Mouse (Mus musculus): ENCODE measurements around the gene 7530416G11Rik. TPM values are rescaled to one million over a fixed set of nuclear protein-coding genes. Genes with fewer than 3 reads are reported as not detected.

The 7530416G11Rik gene
- polyA plus RNA-seq, 1 experiment from 2014 or later = not detected

GRCm38 (mm10) chr15:85489751-85490150, 13.3 kb downstream of the 7530416G11Rik start:
- H3K36me3 ChIP-seq (ENCODE audit: insufficient read depth, low read length) = no peaks in the 10 kb centered on the region
- H3K9ac ChIP-seq (replicated peaks; ENCODE audit: low read depth) = no peak overlapping the region
- DNase-seq (ENCODE audit: low spot score) (no peak), ATAC-seq (no peak)
- no peaks in the 10 kb centered on the region for H3K4me1 ChIP-seq (ENCODE audit: insufficient read depth, low read depth, low read length)
- no peak overlapping the region for H3K4me2 ChIP-seq (replicated peaks; ENCODE audit: low read depth, low read length)
- H3K9me3 ChIP-seq (ENCODE audit: low read length) = no peaks in the 10 kb centered on the region
- H3K27me3 ChIP-seq (replicated peaks; ENCODE audit: insufficient read depth, low read length) = no peaks in the 10 kb centered on the region
- no peak overlapping the region for H3K4me3 ChIP-seq (ENCODE audit: low read depth, low read length)
- TF ChIP-seq EP300 (IDR thresholded peaks at IDR 0.05) (no peak), CTCF (IDR thresholded peaks at IDR 0.05) (no peak)
- no peak overlapping the region for H3K27ac ChIP-seq (ENCODE audit: low read length)
- WGBS = 75% methylated on average over 7 of the region's 7 CpGs

- Histone ChIP-seq H3K4me3 (ENCODE audit: low read depth, low read length) (no peak overlapping the region), H3K9ac (replicated peaks; ENCODE audit: low read depth) (no peak overlapping the region), H3K4me1 (ENCODE audit: insufficient read depth, low read depth, low read length) (no peaks in the 10 kb centered on the region), H3K27ac (ENCODE audit: low read length) (no peak overlapping the region), H3K27me3 (replicated peaks; ENCODE audit: insufficient read depth, low read length) (no peaks in the 10 kb centered on the region), H3K4me2 (replicated peaks; ENCODE audit: low read depth, low read length) (no peak overlapping the region), H3K9me3 (ENCODE audit: low read length) (no peaks in the 10 kb centered on the region), H3K36me3 (ENCODE audit: insufficient read depth, low read length) (no peaks in the 10 kb centered on the region)
- no peak for ATAC-seq
- TF ChIP-seq EP300 (IDR thresholded peaks at IDR 0.05) = no peak
- TF ChIP-seq CTCF (IDR thresholded peaks at IDR 0.05) = no peak
- DNase-seq (ENCODE audit: low spot score) = no peak
- 76% methylated on average over 10 of the region's 10 CpGs for WGBS
These were observed 14.1 kb downstream of the 7530416G11Rik start for GRCm38 (mm10) chr15:85488900-85489299.

GRCm38 (mm10) chr15:85480630-85481029, 22.4 kb downstream of the 7530416G11Rik start:
- no peaks in the 10 kb centered on the region for H3K4me1 ChIP-seq (ENCODE audit: insufficient read depth, low read depth, low read length)
- 29% methylated on average over 3 of the region's 3 CpGs for WGBS

DNA sequence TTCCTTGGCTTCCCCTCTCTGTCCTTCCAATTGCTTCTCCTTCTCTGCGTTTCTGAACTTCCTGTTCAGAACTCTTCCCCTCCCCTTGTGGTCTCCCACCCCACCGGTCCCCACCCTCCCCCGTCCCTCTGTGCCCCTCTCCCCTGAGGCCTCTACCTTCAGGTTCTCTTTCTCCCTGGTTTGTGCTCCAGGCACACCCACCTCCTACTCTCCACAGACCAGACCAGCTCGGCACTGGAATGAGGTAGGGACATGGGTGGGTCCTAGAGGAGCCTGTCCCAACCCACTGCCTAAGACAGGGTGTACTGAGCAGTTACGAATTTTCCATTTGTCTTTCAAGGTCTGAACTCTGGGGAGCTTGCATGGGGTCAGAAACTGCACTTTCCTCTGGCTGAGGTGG, 23.1 kb downstream of the 7530416G11Rik start:
- Histone ChIP-seq H3K27ac (ENCODE audit: low read length) (peak overlapping the region; percentile 51), H3K9ac (replicated peaks; ENCODE audit: low read depth) (no peak overlapping the region), H3K36me3 (ENCODE audit: insufficient read depth, low read length) (no peaks in the 10 kb centered on the region), H3K4me1 (ENCODE audit: insufficient read depth, low read depth, low read length) (no peaks in the 10 kb centered on the region), H3K4me2 (replicated peaks; ENCODE audit: low read depth, low read length) (no peak overlapping the region), H3K9me3 (ENCODE audit: low read length) (no peaks in the 10 kb centered on the region), H3K27me3 (replicated peaks; ENCODE audit: insufficient read depth, low read length) (no peaks in the 10 kb centered on the region), H3K4me3 (ENCODE audit: low read depth, low read length) (no peak overlapping the region)
- DNase-seq (ENCODE audit: low spot score) = peak; percentile 43
- peak; percentile 80 for ATAC-seq
- 30% methylated on average over 5 of the region's 5 CpGs for whole genome bisulfite sequencing
- TF ChIP-seq CTCF (IDR thresholded peaks at IDR 0.05) (no peak), EP300 (IDR thresholded peaks at IDR 0.05) (no peak)

More at GRCm38 (mm10) chr15:85480630-85481029, 22.4 kb downstream of the 7530416G11Rik start:
- ATAC-seq (peak; percentile 66), DNase-seq (ENCODE audit: low spot score) (peak; percentile 60)
- no peak overlapping the region for H3K27ac ChIP-seq (ENCODE audit: low read length)
- H3K4me3 ChIP-seq (ENCODE audit: low read depth, low read length) = no peak overlapping the region
- no peak overlapping the region for H3K9ac ChIP-seq (replicated peaks; ENCODE audit: low read depth)
- no peaks in the 10 kb centered on the region for H3K36me3 ChIP-seq (ENCODE audit: insufficient read depth, low read length)
- no peaks in the 10 kb centered on the region for H3K27me3 ChIP-seq (replicated peaks; ENCODE audit: insufficient read depth, low read length)
- TF ChIP-seq EP300 (IDR thresholded peaks at IDR 0.05) (no peak), CTCF (IDR thresholded peaks at IDR 0.05) (peak; percentile 69)
- no peak overlapping the region for H3K4me2 ChIP-seq (replicated peaks; ENCODE audit: low read depth, low read length)
- H3K9me3 ChIP-seq (ENCODE audit: low read length) = no peaks in the 10 kb centered on the region

DNA sequence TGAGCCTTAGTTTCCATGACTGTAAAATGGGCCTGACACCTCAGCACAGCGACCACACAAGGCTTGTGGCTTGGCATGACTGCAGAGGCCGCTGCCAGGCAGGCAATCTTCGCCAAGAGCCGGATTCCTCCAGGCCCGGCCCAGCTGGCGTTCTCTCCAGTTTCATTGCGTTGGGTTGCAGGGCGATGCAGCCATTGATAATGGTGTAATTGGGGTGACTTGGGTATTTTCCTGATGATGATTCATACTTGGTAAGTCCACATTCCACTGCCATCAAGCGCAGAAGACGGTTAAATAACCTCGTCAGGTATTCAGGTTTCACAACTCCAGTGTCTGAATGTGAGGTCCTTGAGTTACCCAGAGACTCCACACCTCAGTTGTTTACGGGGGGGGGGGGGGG, 23.7 kb downstream of the 7530416G11Rik start:
- 57% methylated on average over 12 of the region's 12 CpGs for WGBS
- no peaks in the 10 kb centered on the region for H3K27me3 ChIP-seq (replicated peaks; ENCODE audit: insufficient read depth, low read length)
- TF ChIP-seq CTCF (IDR thresholded peaks at IDR 0.05) (no peak), EP300 (IDR thresholded peaks at IDR 0.05) (peak; percentile 66; the same call in 1 of the 2 replicates)
- H3K9ac ChIP-seq (replicated peaks; ENCODE audit: low read depth) = no peak overlapping the region
- no peak overlapping the region for H3K4me3 ChIP-seq (ENCODE audit: low read depth, low read length)
- no peak overlapping the region for H3K4me2 ChIP-seq (replicated peaks; ENCODE audit: low read depth, low read length)
- H3K36me3 ChIP-seq (ENCODE audit: insufficient read depth, low read length) = no peaks in the 10 kb centered on the region
- DNase-seq (ENCODE audit: low spot score) (peak; percentile 70), ATAC-seq (peak; percentile 75)
- H3K9me3 ChIP-seq (ENCODE audit: low read length) = no peaks in the 10 kb centered on the region
- no peaks in the 10 kb centered on the region for H3K4me1 ChIP-seq (ENCODE audit: insufficient read depth, low read depth, low read length)
- no peak overlapping the region for H3K27ac ChIP-seq (ENCODE audit: low read length)

DNA sequence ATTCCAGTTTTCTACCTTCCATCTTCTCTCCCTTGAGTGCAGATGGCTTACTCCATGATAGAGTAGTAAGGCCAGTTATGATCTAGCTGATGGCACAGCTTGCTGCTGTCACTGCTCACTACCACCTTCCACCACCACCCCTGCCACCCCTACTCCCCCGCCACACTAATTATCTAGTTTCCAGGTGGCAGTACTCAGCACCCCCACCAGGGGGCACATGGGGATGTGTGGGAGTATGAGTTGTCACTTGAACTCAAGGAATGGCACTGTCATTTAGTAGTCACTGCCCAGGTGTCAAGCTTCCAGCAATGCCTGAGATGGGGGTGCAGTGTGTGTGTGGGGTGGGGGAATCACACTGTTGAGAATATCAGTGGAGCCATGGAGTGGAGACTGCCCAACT, 25.4 kb downstream of the 7530416G11Rik start:
- Histone ChIP-seq H3K4me1 (ENCODE audit: insufficient read depth, low read depth, low read length) (no peaks in the 10 kb centered on the region), H3K9me3 (ENCODE audit: low read length) (no peaks in the 10 kb centered on the region), H3K36me3 (ENCODE audit: insufficient read depth, low read length) (no peaks in the 10 kb centered on the region), H3K4me2 (replicated peaks; ENCODE audit: low read depth, low read length) (no peak overlapping the region), H3K27me3 (replicated peaks; ENCODE audit: insufficient read depth, low read length) (no peaks in the 10 kb centered on the region), H3K4me3 (ENCODE audit: low read depth, low read length) (no peak overlapping the region), H3K9ac (replicated peaks; ENCODE audit: low read depth) (no peak overlapping the region), H3K27ac (ENCODE audit: low read length) (no peak overlapping the region)
- DNase-seq (ENCODE audit: low spot score) = peak; percentile 53
- WGBS = 33% methylated on average over 1 of the region's 1 CpGs
- ATAC-seq = no peak
- TF ChIP-seq EP300 (IDR thresholded peaks at IDR 0.05) = no peak
- peak; percentile 90 for TF ChIP-seq CTCF (IDR thresholded peaks at IDR 0.05)

GRCm38 (mm10) chr15:85474697-85475096, 28.3 kb downstream of the 7530416G11Rik start:
- Histone ChIP-seq H3K4me3 (ENCODE audit: low read depth, low read length) (no peak overlapping the region), H3K9me3 (ENCODE audit: low read length) (no peaks in the 10 kb centered on the region), H3K9ac (replicated peaks; ENCODE audit: low read depth) (no peak overlapping the region), H3K27me3 (replicated peaks; ENCODE audit: insufficient read depth, low read length) (no peaks in the 10 kb centered on the region), H3K4me1 (ENCODE audit: insufficient read depth, low read depth, low read length) (no peaks in the 10 kb centered on the region), H3K4me2 (replicated peaks; ENCODE audit: low read depth, low read length) (no peak overlapping the region), H3K27ac (ENCODE audit: low read length) (no peak overlapping the region), H3K36me3 (ENCODE audit: insufficient read depth, low read length) (no peaks in the 10 kb centered on the region)
- TF ChIP-seq EP300 (IDR thresholded peaks at IDR 0.05) (no peak), CTCF (IDR thresholded peaks at IDR 0.05) (no peak)
- no peak for ATAC-seq
- DNase-seq (ENCODE audit: low spot score) = no peak
- WGBS = 39% methylated on average over 3 of the region's 3 CpGs

Measured in lung, postnatal 0 days (tissue).